Mouse (Mus musculus): ENCODE data around the gene Kazn.

Kazn gene

GRCm38 (mm10) chr4:142240874-142241273 is 1.7 kb upstream of the Kazn start:
- no peak for DNase-seq

DNA sequence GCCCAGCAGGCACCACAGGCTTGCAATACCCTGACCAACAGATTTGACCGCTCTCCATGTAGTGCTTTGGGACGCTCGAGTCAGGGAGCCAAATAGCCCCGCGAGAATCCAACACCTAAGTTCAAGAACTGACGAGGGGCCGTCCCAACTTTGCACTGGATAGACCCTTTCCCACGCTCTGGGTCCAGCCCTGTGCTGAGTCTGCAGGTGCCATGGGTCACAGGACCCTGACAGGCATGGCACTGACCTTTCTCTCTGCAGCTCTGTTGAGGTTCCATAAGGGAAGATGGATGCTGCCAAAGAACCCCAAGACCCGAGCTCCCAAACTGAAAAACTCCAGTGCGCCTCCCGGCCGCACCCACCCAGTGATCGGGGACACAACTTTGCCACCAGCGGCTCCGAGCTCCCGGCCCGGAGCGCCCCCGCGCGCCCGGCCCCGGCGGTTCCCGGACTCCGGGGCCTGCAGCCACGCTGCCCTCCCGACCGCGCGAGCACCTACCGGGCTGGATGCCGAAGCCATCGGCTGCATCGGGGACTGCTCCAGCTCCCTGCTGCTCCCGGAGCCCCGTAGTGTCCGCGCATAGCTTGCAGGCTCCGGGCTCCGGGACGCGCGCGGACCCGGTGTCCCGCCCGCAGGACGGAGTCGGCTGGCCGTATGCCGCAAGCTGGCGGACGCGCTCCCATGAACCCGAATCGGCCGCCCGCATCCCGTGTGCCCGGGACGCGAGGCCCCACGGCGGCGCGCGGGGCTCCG is 538 bp downstream of the Kazn start:
- DNase-seq: peak; percentile 74

GRCm38 (mm10) chr4:142238041-142238440 is 1.2 kb downstream of the Kazn start:
- DNase-seq: no peak

DNA sequence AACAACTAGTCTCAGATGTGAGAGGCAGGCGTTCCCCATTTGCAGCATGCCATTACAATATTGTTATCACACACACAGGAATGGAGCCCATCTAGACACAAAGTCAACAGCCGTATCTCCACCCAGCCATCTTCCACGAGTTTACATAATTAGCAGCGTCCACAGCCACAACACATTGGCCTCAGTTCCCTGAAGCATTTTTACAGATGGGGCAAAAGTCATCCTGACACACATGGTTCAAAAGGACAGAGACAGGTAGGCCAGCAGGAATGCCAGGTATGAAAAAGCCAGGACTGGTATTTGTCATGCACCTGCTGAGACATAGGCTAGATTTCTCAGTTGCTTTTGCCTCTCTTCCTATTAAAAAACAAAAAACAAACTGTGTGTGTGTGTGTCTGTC is 2.5 kb downstream of the Kazn start:
- DNase-seq: no peak

- no peak for DNase-seq
Measured at GRCm38 (mm10) chr4:142235426-142235825, 3.8 kb downstream of the Kazn start.

- DNase-seq: no peak
Measured at GRCm38 (mm10) chr4:142234828-142235227, 4.4 kb downstream of the Kazn start.

DNA sequence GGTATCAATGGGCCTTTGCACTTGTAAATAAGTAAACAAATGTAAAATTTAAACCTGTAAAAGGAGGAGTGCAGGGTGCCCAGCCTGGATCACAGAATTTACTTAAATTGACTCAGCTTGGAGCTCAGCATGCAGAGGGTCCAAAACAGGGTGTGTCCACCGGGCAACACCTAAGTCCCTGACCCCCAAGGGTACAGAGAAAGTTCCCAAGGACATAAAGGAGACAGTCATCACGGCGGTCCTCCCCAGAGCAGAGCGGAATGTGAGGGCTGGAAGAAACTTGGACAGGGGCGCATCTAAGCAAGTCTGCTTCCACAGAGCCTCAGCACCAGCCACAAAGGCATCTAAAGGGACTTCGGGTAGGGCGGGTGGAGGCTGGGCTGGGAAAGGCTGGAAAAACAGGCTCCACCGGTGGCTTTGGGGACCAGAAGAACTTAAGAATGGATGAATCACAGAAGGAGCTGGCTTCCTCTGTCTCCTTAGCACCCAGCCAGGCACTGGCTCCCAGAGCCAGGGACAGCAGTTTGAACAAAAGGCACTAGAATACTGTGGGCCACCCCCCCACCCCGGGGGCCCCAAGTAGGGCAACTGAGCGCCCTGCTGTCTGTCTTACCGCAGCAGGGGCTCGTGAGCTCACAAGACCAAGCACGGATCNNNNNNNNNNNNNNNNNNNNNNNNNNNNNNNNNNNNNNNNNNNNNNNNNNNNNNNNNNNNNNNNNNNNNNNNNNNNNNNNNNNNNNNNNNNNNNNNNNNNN is 10.2 kb downstream of the Kazn start:
- DNase-seq: no peak

DNA sequence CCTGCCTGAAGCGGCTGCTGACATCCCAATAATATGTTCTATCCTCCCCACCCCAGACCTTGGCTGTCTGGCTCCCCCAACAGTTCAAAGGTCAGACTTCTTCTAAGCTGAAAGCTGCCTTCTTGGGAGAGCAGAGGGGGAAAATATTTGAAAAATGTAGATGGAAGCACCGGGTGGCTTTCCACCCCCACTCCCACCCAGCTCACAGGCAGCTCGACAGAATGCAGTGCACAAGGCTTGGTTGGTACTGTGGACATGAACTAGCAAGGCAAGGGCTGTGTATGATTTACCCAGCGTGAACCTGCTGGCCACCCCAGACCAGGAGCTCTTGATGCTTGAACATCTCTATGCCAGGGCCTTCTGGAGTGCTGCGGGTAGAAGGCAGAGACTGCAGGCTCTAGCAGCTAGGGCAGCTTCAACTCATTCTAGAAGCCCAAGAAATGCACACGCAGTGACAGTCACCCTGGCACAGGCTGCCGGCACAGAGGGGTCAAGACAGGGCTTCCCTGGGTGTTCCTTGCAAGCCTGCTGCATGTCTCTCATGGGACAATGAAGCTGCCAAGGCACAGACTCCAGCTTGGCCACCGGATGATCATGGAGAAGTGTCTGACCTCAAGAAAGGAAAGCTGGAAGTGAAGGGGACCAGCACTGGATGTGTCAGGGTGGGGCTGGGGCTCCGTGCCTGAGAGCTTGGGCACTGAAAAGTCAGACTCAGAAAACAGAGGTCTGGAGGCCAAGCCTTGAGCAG is 15.1 kb downstream of the Kazn start:
- no peak for DNase-seq

- no peak for DNase-seq
Measured at GRCm38 (mm10) chr4:142222385-142222784, 16.8 kb downstream of the Kazn start.

DNA sequence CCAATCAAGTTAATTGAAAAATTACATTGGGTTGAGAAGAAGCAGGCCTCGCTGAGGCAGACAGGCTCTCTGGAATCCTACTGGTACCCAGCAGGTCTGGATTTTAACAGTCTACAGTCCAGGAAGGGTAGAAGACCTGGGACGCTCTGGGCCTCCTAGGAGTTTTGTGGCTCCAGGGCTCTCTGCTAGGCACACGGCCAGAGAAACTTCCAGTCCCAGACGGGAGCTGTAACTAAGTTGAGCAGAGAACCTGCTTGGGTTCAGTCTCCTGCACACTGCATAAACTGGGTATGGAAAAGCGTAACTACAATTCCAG is 17.5 kb downstream of the Kazn start:
- no peak for DNase-seq

GRCm38 (mm10) chr4:142221025-142221756 is 18.0 kb downstream of the Kazn start:
- DNase-seq: no peak

DNA sequence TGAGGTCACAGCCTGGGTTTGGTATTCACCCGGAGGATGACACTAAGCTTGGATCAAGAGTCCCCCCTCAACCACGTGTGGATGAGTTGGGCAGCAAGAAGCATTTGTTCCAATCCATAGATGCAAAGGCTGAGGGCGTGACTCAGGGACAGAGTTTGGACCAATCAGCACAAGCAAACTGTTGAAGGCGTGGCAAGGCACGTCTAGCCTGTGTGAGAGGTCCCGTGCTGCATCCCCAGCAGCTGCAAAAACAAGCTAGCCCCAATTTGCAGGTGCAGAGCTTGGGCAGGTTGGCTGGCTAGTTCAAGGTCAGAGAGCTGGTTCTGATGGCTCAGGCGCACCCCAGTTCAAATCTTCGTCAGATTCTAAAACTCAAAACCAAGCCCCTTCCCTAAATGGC is 20.2 kb downstream of the Kazn start:
- no peak for DNase-seq

DNA sequence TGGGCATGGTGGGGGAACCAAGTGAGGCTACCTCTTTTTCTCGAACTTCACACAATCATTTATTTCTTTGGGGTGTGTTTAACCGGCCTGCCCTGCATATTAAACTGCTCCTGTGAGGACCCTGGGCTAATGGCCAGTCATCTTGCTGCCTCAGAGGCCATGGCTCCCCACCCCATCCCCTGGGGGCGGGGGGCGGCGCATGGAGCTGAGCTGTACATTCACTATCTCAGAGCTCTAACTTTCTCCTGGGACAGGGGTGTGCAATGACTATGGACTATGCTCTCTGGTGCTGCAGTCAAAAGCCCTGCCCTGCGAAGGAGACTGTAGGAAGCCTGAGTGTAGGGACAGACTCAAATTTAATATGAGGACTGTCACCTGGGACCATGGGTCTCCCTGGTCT is 22.2 kb downstream of the Kazn start:
- DNase-seq: no peak

GRCm38 (mm10) chr4:142215760-142216159 is 23.4 kb downstream of the Kazn start:
- DNase-seq: peak; percentile 35

GRCm38 (mm10) chr4:142214532-142214931 is 24.7 kb downstream of the Kazn start:
- no peak for DNase-seq

DNA sequence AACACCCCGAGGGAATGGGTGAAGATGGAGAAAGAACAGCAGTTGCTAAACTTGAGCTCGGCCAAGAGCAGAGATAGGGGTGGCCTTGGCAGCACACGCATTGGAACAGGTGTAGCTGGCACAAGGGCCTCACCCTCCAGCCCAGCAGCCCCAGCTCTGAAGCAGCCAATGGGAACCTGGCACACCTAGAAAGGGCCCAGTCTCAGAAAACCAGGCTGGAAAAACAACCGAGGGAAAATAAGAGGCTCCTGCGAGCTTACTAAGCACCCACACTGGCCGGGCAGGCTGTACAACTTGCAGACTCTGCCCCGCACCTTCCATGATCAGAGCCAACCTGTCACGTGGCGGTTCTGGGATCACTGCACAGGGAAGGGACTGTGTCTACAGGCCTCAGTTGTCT is 26.8 kb downstream of the Kazn start:
- DNase-seq: peak; percentile 63

DNA sequence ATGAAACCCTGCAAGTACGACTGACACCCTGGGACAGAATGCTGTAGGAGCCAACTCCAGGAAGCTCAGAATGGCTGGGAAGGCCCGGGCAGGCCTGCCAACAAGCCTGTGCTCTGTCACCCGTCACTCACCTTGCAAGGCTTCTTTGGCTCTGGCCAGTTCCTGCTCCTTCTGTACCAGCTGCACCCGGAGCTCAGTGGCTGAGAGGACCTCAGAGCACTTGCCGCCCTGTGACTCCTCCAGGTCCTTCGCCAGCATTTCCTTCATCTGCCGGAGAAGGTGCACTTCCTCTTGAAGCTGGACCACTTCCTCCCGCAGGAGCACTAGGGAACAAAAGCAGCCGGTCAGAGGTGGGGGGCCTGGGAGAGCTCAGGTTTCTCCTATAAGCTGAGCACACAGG is 29.3 kb downstream of the Kazn start:
- DNase-seq: peak; percentile 36

GRCm38 (mm10) chr4:142209476-142209875 is 29.7 kb downstream of the Kazn start:
- DNase-seq: no peak

DNA sequence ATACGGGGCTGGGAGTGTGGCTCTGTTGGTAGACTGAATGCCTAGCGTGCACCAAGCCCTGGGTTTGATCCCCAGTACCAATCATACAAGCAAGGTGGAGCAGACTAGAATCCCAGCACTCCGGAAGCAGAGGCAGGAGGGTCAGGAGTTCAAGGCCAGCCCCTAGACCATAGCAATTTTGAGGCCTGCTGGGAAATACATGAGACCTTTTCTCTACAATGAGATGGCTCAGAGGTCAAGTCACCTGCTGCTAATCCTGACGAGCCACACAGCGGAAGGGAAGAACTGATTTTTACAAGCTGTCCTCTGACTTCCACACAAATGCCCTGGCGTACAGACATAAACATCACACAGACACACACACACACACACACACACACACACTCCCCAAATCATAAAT is 33.5 kb downstream of the Kazn start:
- no peak for DNase-seq

GRCm38 (mm10) chr4:142196626-142197025 is 42.6 kb downstream of the Kazn start:
- no peak for DNase-seq

DNA sequence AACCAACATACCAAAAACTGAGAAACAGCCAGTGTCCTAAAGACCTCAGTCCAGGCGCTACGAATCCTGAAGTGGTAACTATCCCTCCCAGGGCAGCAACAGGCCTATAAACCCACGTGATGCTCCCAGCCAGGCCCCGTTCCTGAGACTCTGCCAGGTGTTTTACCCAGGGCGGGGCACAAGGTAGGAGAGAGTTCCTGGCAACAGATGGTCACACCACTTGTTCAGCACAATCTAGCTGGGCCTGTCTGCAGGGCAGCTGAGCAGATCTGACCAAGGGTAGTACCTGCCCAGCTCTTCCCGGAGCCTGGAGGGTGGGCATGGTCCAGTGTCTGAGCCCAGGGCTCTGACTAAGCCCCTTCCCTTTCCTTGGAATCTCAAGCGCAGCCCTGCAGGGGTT is 45.4 kb downstream of the Kazn start:
- peak; percentile 90 for DNase-seq

DNA sequence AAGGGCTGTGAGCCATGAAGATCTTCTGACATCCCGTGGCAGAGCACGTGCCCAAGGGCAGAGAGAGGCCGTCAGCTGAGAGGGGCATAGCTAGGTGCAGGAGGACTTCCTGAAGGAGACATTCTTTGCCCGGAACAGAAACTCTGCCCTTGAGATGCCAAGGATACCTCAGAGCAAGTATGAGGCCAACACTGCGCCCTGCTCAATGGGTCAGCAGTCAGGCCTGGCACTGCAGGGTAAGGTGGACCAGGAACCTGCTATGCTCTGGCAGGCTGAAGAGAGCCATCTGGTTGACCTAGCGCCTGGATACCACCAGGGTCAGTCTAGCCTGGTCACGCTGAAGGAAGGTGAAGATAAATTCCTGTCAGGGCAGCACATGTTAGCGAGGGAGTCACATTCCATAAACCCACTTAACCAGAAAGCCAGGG is 46.0 kb downstream of the Kazn start:
- no peak for DNase-seq

DNA sequence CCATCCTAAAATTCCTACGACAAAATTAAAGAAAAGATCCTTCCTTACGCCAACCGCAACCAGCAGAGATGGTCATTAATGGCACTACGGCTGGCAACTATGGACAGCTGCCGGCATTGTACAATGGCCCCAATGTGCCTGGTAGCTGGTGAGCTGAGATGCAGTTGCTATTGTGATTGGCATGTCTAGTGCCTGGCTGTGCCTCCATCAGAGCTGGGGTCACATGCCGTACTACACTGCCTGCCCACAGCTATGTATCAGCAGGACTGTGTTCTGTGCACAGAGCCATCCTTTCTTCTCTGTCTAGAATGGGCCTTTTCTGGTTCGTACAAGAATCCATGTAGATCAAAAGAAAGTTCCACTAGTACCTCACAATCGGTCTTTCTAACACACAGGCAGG is 49.2 kb downstream of the Kazn start:
- DNase-seq: no peak

Data from cerebellum, adult 9-11 months (tissue).